Mouse (Mus musculus) stomach, embryonic 15.5 days (tissue): ENCODE results near the gene Adcy3. TPM values are rescaled to one million over a fixed set of nuclear protein-coding genes. Genes with fewer than 3 reads are reported as not detected.

Experiments used
- ATAC-seq: fragments of 200-750 bp; cut with Nextera tagmentation; 2 replicates; pipeline ENCODE4 v1.8.0; 2017; ENCODE audit warnings: low read depth, moderate number of reproducible peaks, moderate TSS enrichment; ENCODE audit not compliant: insufficient read depth, low FRiP score
- H3K27ac ChIP-seq: fragments of 300-500 bp; sonication (generic); 2 replicates; pipeline ENCODE4 v1.5.1; 2015; ENCODE audit warnings: mild to moderate bottlenecking, inconsistent platforms
- H3K27me3 ChIP-seq: fragments of 300-500 bp; sonication (generic); replicated peaks from 2 replicates; pipeline ENCODE4 v1.6.1; 2015; ENCODE audit warnings: inconsistent platforms
- H3K36me3 ChIP-seq: fragments of 300-500 bp; sonication (generic); 2 replicates; pipeline ENCODE4 v1.6.1; 2015; ENCODE audit warnings: inconsistent platforms
- H3K4me1 ChIP-seq: fragments of 300-500 bp; sonication (generic); 2 replicates; pipeline ENCODE4 v1.6.1; 2015; ENCODE audit warnings: inconsistent platforms
- H3K4me2 ChIP-seq: fragments of 300-500 bp; sonication (generic); 2 replicates; pipeline ENCODE4 v1.6.1; 2015; ENCODE audit warnings: mild to moderate bottlenecking, inconsistent platforms
- H3K4me3 ChIP-seq: fragments of 300-500 bp; sonication (generic); replicated peaks from 2 replicates; pipeline ENCODE4 v1.5.1; 2015; ENCODE audit warnings: inconsistent platforms
- H3K9ac ChIP-seq: fragments of 300-500 bp; sonication (generic); 2 replicates; pipeline ENCODE4 v1.6.1; 2015; ENCODE audit warnings: inconsistent platforms
- H3K9me3 ChIP-seq: fragments of 300-500 bp; sonication (generic); 2 replicates; pipeline ENCODE4 v1.6.1; 2016; ENCODE audit warnings: inconsistent platforms
- WGBS: fragments of 180-500 bp; shearing (Covaris S2); methylation state at CpG from one replicate; pipeline ENCODE4 v1.1.7; 2015; 5-methylcytosine and 5-hydroxymethylcytosine counted together
- polyA plus RNA-seq: library from polyadenylated mRNA; unstranded; fragments of >200 nt; fragmentation: Nextera tagmentation; extraction: Ambion mirVana; gene quantifications from 2 replicates; pipeline ENCODE4 v1.2.1, GENCODE M21; 2015

Gene Adcy3
- polyA plus RNA-seq, result 9.2 and 9.9 TPM in 2 replicates

GRCm38 (mm10) chr12:4132941-4133846, at the start of gene Adcy3:
Gene Adcy3 (plus strand): TSS chr12:4133103.
- Histone ChIP-seq H3K4me1 (peaks cover 6% of the 10 kb centered on the region; the same call in 1 of the 2 replicates), H3K4me2 (peak within 1 kb of the TSS; percentile 90), H3K27me3 (no peaks in the 10 kb centered on the region), H3K9me3 (no peaks in the 10 kb centered on the region), H3K9ac (peak within 1 kb of the TSS; percentile 46), H3K4me3 (peak within 1 kb of the TSS; percentile 62), H3K36me3 (no peaks in the 10 kb centered on the region), H3K27ac (peak within 1 kb of the TSS; percentile 46; the same call in 1 of the 2 replicates)
- 1% methylated on average over 79 of the region's 83 CpGs for WGBS
- peak; percentile 72 for ATAC-seq

- Histone ChIP-seq H3K9me3 (no peaks in the 10 kb centered on the region), H3K9ac (no peak overlapping the region), H3K4me2 (peak overlapping the region; percentile 80; the same call in 1 of the 2 replicates), H3K4me3 (no peak overlapping the region), H3K4me1 (0 out of 2 replicates have a peak, but pooled peaks cover 2% of the 10 kb centered on the region), H3K36me3 (peaks cover 7% of the 10 kb centered on the region), H3K27me3 (no peaks in the 10 kb centered on the region), H3K27ac (no peak overlapping the region)
- WGBS, result 61% methylated on average over 8 of the region's 8 CpGs
- ATAC-seq, result no peak
These were observed 49.5 kb upstream of the Adcy3 start for GRCm38 (mm10) chr12:4083441-4083840.

GRCm38 (mm10) chr12:4107383-4107782, 25.5 kb upstream of the Adcy3 start:
- no peaks in the 10 kb centered on the region for H3K4me1 ChIP-seq
- no peaks in the 10 kb centered on the region for H3K27me3 ChIP-seq
- no peak for ATAC-seq
- H3K4me3 ChIP-seq, result no peak overlapping the region
- H3K9me3 ChIP-seq, result no peaks in the 10 kb centered on the region
- H3K27ac ChIP-seq, result no peak overlapping the region
- H3K4me2 ChIP-seq, result no peak overlapping the region
- 72% methylated on average over 4 of the region's 4 CpGs for WGBS
- no peaks in the 10 kb centered on the region; the same call in 1 of the 2 replicates for H3K36me3 ChIP-seq
- no peak overlapping the region for H3K9ac ChIP-seq

- 0 out of 2 replicates have a peak, but pooled peaks have one; percentile 10 for ATAC-seq
These were observed 16.8 kb upstream of the Adcy3 start for GRCm38 (mm10) chr12:4116132-4116531.

GRCm38 (mm10) chr12:4117136-4117535, 15.8 kb upstream of the Adcy3 start:
- Histone ChIP-seq H3K27me3 (no peaks in the 10 kb centered on the region), H3K27ac (no peak overlapping the region), H3K9ac (no peak overlapping the region), H3K4me3 (no peak overlapping the region), H3K9me3 (no peaks in the 10 kb centered on the region), H3K36me3 (no peaks in the 10 kb centered on the region), H3K4me1 (no peaks in the 10 kb centered on the region), H3K4me2 (no peak overlapping the region)
- ATAC-seq, result no peak
- WGBS, result 68% methylated on average over 3 of the region's 3 CpGs

More at GRCm38 (mm10) chr12:4116132-4116531, 16.8 kb upstream of the Adcy3 start:
- H3K4me1 ChIP-seq, result no peaks in the 10 kb centered on the region
- H3K4me2 ChIP-seq, result no peak overlapping the region
- 57% methylated on average over 9 of the region's 9 CpGs for WGBS
- H3K4me3 ChIP-seq, result no peak overlapping the region
- no peaks in the 10 kb centered on the region for H3K9me3 ChIP-seq
- H3K9ac ChIP-seq, result no peak overlapping the region
- H3K27ac ChIP-seq, result peak overlapping the region; percentile 12; the same call in 1 of the 2 replicates
- H3K36me3 ChIP-seq, result no peaks in the 10 kb centered on the region
- no peaks in the 10 kb centered on the region for H3K27me3 ChIP-seq

GRCm38 (mm10) chr12:4117579-4117978, 15.3 kb upstream of the Adcy3 start:
- no peak for ATAC-seq
- Histone ChIP-seq H3K36me3 (no peaks in the 10 kb centered on the region), H3K4me2 (no peak overlapping the region), H3K4me1 (no peaks in the 10 kb centered on the region), H3K9ac (no peak overlapping the region), H3K27ac (0 out of 2 replicates have a peak overlapping the region, but pooled peaks have one; percentile 10), H3K9me3 (no peaks in the 10 kb centered on the region), H3K27me3 (no peaks in the 10 kb centered on the region), H3K4me3 (no peak overlapping the region)
- 57% methylated on average over 4 of the region's 4 CpGs for WGBS

- no peaks in the 10 kb centered on the region for H3K9me3 ChIP-seq
- no peak overlapping the region for H3K4me3 ChIP-seq
- H3K27me3 ChIP-seq, result no peaks in the 10 kb centered on the region
- no peak for ATAC-seq
- no peak overlapping the region for H3K4me2 ChIP-seq
- WGBS, result 72% methylated on average over 7 of the region's 7 CpGs
- no peak overlapping the region for H3K27ac ChIP-seq
- H3K4me1 ChIP-seq, result no peaks in the 10 kb centered on the region
- H3K36me3 ChIP-seq, result no peaks in the 10 kb centered on the region
- H3K9ac ChIP-seq, result no peak overlapping the region
These were observed 5.6 kb upstream of the Adcy3 start for GRCm38 (mm10) chr12:4127346-4127745.

GRCm38 (mm10) chr12:4133847-4134212, 927 bp downstream of the Adcy3 start:
- H3K36me3 ChIP-seq, result no peaks in the 10 kb centered on the region
- peak overlapping the region; percentile 62 for H3K4me3 ChIP-seq
- H3K4me2 ChIP-seq, result peak overlapping the region; percentile 90
- WGBS, result 20% methylated on average over 11 of the region's 11 CpGs
- H3K4me1 ChIP-seq, result peaks cover 6% of the 10 kb centered on the region; the same call in 1 of the 2 replicates
- ATAC-seq, result no peak
- H3K9ac ChIP-seq, result peak overlapping the region; percentile 46
- H3K27me3 ChIP-seq, result no peaks in the 10 kb centered on the region
- 0 out of 2 replicates have a peak overlapping the region, but pooled peaks have one; percentile 46 for H3K27ac ChIP-seq
- no peaks in the 10 kb centered on the region for H3K9me3 ChIP-seq

- 86% methylated on average over 5 of the region's 5 CpGs for WGBS
- no peak overlapping the region for H3K4me3 ChIP-seq
These were observed 10.3 kb downstream of the Adcy3 start for GRCm38 (mm10) chr12:4143179-4143578.

GRCm38 (mm10) chr12:4150936-4151335, 18.0 kb downstream of the Adcy3 start:
- Histone ChIP-seq H3K36me3 (no peaks in the 10 kb centered on the region), H3K27ac (no peak overlapping the region)
- WGBS, result 65% methylated on average over 2 of the region's 2 CpGs

More at GRCm38 (mm10) chr12:4143179-4143578, 10.3 kb downstream of the Adcy3 start:
- no peak for ATAC-seq
- H3K27me3 ChIP-seq, result no peaks in the 10 kb centered on the region
- no peaks in the 10 kb centered on the region for H3K9me3 ChIP-seq
- no peaks in the 10 kb centered on the region for H3K4me1 ChIP-seq
- H3K27ac ChIP-seq, result no peak overlapping the region
- peaks cover 2% of the 10 kb centered on the region; the same call in 1 of the 2 replicates for H3K36me3 ChIP-seq
- no peak overlapping the region for H3K4me2 ChIP-seq
- H3K9ac ChIP-seq, result no peak overlapping the region

GRCm38 (mm10) chr12:4151969-4152368, 19.1 kb downstream of the Adcy3 start:
- Histone ChIP-seq H3K9ac (no peak overlapping the region), H3K27ac (no peak overlapping the region), H3K36me3 (no peaks in the 10 kb centered on the region), H3K4me2 (no peak overlapping the region), H3K27me3 (no peaks in the 10 kb centered on the region), H3K4me1 (no peaks in the 10 kb centered on the region), H3K4me3 (no peak overlapping the region), H3K9me3 (no peaks in the 10 kb centered on the region)
- ATAC-seq, result no peak
- WGBS, result 82% methylated on average over 3 of the region's 3 CpGs

More at GRCm38 (mm10) chr12:4150936-4151335, 18.0 kb downstream of the Adcy3 start:
- no peak for ATAC-seq
- Histone ChIP-seq H3K9ac (no peak overlapping the region), H3K27me3 (no peaks in the 10 kb centered on the region), H3K9me3 (no peaks in the 10 kb centered on the region), H3K4me3 (no peak overlapping the region), H3K4me2 (no peak overlapping the region), H3K4me1 (no peaks in the 10 kb centered on the region)

- Histone ChIP-seq H3K36me3 (no peaks in the 10 kb centered on the region), H3K9ac (no peak overlapping the region), H3K4me3 (no peak overlapping the region), H3K27ac (no peak overlapping the region), H3K4me1 (no peaks in the 10 kb centered on the region; the same call in 1 of the 2 replicates), H3K9me3 (no peaks in the 10 kb centered on the region), H3K27me3 (no peaks in the 10 kb centered on the region), H3K4me2 (no peak overlapping the region)
- no peak for ATAC-seq
- 80% methylated on average over 2 of the region's 2 CpGs for WGBS
These were observed 24.6 kb downstream of the Adcy3 start for GRCm38 (mm10) chr12:4157466-4157865.
